Mouse (Mus musculus) megakaryocyte, embryonic 14.5 days (primary cell): ENCODE data around the gene Agpat2.

ENCODE experiments used
- FLI1 ChIP-seq: IDR thresholded peaks from 2 replicates; pipeline ENCODE4 v1.6.1; 2012; ENCODE audit warnings: low read length, inconsistent platforms, mixed read lengths
- GATA1 ChIP-seq: IDR thresholded peaks from 3 replicates; pipeline ENCODE4 v1.6.1; 2012; ENCODE audit warnings: mixed read lengths, low read length, inconsistent platforms, borderline replicate concordance

GRCm38 (mm10) chr2:26570034-26570433 is 34.2 kb downstream of the Agpat2 start:
- TF ChIP-seq GATA1 (no peak), FLI1 (no peak)
